Comparison of ENCODE assay signal across 1 mouse cellular context in genomic region chr6:34936743-34937142, GRCm38 (mm10).
TF ChIP-seq lines count a peak whose summit lies in the region.

No protein-coding gene starts in this region.

TF ChIP-seq in MEL, 35 proteins besides CTCF, POLR2A, EP300 and RAD21:
- no peak for TF ChIP-seq MYC (IDR thresholded peaks at IDR 0.05; ENCODE audit: low read depth, low read length)
- no peak for TF ChIP-seq MAX (IDR thresholded peaks at IDR 0.05; ENCODE audit: low read length)
- TF ChIP-seq ZC3H11A (IDR thresholded peaks at IDR 0.05; ENCODE audit: low read depth, low read length): 0 out of 2 replicates have a peak, but pooled peaks have one; percentile 34
- TF ChIP-seq SMC3 (IDR thresholded peaks at IDR 0.05; ENCODE audit: low read depth, low read length): peak; percentile 60
